Mouse (Mus musculus) liver, adult 2 months (tissue): ENCODE results near the gene Arpc5.

ENCODE experiments used
- CTCF ChIP-seq: fragments of 200-500 bp; IDR thresholded peaks from 2 replicates; pipeline ENCODE4 v1.5.1; 2011; ENCODE audit warnings: low read depth, low read length, control low read depth
- POLR2A ChIP-seq: fragments of 200-500 bp; IDR thresholded peaks from 2 replicates; pipeline ENCODE4 v1.6.1; 2011; ENCODE audit warnings: low read length, control low read depth; ENCODE audit not compliant: insufficient read depth; ENCODE audit errors: extremely low read depth

DNA sequence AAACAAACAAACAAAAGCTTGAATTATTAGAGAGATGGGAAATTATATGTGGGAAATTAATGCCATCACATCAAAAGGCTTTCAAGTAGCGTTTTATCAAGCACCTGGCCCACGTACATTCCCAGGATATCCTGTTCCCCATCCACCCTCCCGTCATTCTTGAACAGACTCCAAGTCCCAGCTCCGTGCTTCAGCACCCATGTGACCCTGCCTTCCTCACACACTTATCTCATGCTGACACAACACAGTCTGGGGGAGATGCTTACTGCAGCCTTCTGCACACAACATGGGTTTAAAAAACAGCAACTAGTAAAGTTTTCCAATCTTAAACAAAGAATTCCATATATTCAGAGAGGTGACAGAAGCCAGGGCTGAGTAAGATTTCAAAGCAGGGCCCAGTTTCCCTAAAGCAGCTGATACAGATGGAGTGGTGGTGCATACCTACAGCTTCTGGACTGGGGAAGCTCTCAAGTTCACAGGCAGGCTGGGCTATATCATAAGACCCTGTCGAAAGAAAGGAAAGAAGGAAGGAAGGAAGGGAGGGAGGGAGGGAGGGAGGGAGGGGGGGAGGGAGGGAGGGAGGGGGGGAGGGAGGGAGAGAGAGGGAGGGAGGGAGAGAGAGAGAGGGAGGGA, 38.6 kb upstream of the Arpc5 start:
- TF ChIP-seq CTCF = no peak
- TF ChIP-seq POLR2A = no peak
